Mouse (Mus musculus) liver, adult 2 months (tissue): ENCODE results near the gene Tmem109.

Experiments
- CTCF ChIP-seq: fragments of 200-500 bp; IDR thresholded peaks from 2 replicates; pipeline ENCODE4 v1.5.1; 2011; ENCODE audit warnings: low read depth, low read length, control low read depth
- POLR2A ChIP-seq: fragments of 200-500 bp; IDR thresholded peaks from 2 replicates; pipeline ENCODE4 v1.6.1; 2011; ENCODE audit warnings: low read length, control low read depth; ENCODE audit not compliant: insufficient read depth; ENCODE audit errors: extremely low read depth

DNA sequence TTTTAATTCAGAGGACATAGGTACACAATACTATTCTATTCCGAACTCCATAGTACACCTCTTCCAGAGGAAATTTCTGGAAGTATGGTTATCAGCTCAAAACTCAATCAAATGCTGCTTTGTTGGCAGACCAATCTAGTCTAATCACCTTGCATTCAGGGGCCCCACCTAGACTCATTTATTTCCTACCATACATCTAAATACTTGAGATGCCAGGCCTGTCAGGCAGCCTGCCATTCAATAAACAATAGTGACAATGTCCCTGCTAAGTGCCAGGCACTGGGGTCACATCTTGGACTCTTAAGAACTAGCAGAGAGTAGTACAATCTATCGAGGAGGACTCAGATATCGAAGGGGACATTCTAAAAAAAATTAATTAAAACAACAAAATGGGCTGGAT is 10.4 kb upstream of the Tmem109 start:
- no peak for TF ChIP-seq POLR2A
- TF ChIP-seq CTCF: no peak
